Mouse (Mus musculus): Measurements from ENCODE around the gene Sap30bp.

Sap30bp gene

DNA sequence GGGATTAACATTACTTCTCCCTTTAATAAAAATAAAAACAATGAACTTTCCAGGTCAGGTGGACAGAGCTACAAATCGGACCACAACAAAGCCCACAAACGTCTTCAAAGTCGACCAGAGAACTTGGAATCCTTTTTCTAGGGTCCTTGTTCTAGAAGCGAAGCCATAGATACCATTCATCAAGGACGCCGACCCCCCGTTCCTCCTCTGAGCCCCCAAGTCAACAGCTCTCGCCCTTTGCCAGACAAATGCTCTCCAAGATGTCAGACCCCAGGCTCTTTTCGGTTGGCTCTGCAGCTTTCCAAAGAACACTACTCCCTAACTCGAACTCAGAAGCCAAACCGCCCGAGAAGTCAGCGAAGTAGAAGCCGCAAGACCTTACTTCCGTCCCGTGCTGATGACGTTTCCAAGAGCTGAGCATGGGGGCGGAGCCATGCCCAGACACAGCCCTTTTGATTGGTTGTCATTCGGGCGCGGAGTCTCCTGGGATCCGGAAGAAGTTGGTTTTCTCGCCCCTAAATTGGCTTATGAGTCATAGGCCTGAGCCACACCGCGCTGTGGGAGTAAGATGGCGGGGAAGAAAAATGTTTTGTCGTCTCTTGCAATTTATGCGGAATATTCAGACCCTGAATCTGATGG, at the start of gene Sap30bp, which contains the start of gene Recql5:
TSS of gene Sap30bp (plus strand) at position 175 of the 639 bp plus-strand sequence.
TSS of gene Recql5 (minus strand) at position 370 of the 639 bp plus-strand sequence.
- peak; percentile 99 for DNase-seq (ENCODE audit: low spot score)

DNA sequence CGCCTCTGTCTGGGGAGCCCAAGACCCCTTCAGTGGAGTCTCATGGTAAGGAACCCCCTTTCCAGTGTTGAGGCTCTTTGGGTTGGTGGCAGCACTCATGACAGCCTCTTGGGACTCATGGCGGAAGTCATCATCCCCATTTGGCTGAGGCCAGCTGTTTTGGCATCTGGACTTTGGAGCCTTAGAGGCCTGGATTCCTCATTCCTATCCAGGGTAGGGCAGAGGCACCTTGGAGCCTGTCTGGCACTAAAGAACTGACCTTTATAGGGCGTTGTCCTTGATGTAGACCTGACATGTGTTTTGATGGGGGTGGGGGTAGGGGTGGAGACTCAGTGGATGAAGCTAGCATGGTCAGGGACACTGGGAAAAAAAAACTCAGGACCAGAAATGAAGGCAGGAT, 48.7 kb upstream of the Sap30bp start:
- no peak for DNase-seq (ENCODE audit: low spot score)

DNA sequence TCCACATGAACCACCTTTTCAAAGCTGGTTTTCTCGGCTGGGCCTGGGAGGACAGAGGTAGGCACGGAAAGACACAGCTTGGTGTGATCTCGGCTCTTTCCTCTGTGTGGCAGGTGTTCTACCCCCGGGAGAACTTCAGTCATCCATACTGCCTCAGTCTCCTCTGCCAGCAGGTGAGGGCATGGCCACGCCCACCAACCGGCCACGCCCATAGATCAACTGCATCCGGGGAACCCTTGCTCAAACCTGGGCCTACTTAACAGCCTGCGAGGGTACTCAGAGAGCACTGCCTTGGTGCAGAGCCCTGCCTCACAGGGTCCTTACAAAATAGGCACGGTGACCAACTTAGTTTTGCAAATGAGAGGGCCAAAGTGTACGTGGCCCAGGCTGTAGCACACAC, 47.8 kb upstream of the Sap30bp start:
- DNase-seq (ENCODE audit: low spot score): no peak

DNA sequence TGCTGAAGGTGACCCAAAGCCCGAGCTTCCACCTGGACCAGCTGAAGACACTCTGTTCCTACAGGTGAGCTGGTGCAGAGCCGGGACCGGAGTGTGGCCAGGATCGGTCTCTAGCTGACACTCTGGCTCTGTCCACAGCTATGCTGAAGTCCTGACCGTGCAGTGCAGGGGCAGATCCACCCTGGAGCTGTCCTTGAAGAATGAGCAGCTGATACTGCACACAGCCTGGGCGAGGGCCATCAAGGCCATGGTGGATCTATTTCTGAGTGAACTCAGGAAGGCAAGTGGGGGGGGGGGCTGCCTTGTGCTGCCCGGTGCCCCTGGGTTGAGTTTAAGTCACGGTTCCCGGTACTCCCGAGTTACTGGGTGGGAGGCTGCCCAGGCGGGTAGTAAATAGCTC, 46.6 kb upstream of the Sap30bp start:
- DNase-seq (ENCODE audit: low spot score): no peak

DNA sequence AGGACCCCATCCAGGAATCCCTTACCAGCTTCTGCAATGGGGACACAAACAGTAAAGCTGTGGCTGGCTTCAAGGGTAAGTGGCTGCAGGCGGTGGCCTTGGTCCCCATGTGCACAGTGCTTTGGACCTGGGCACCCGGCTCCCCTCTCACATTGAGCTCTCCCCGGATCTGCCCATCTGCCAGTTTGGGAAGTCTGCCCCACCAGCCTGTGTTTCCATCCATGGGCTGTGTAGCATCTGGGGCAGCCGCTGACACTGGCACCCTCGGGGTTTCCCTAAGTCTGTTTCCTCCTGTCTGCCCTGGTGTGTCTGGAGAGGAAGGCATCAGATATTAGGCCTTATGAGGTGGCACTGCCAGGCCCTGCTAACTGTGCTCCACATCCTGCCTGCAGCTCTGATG, 45.1 kb upstream of the Sap30bp start:
- DNase-seq (ENCODE audit: low spot score): no peak

DNA sequence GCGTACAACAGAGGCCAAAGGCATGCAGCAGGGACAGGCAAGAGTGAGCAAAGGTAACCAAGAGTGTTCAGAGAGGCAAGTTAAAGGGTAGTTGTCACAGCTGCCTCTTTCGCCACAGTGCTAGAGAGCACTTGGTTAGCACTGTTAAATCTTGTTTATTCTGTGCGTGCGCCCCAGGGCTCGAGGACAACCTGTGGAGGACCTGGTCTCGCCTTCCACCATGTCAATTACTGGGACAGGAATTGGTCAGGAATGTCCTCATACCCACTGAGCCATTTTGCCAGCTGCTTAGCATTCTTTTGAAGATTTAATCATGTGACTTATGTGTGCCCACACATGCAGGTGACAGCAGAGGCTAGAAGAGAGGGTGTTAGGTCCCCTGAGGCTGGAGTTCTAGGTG, 43.9 kb upstream of the Sap30bp start:
- no peak for DNase-seq (ENCODE audit: low spot score)

DNA sequence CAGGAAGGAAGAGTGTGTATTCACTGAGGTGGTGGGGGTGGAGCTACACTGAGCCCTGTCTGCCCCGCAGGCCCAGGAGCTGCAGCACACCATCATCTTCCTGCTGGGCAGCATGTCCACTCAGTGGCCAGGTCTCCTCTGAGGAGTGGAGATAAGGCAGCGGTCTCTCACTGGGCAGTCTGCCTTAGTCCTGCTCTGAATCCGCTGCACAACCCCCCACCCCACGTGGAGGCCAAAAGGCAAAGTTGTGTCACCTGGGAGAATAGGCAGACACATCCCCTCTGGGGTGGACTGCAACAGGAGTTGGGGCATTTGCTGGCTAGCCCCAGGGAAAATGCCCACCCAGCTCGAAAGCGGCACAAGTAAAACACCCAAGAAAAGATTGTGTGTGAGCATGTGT, 40.9 kb upstream of the Sap30bp start:
- no peak for DNase-seq (ENCODE audit: low spot score)

DNA sequence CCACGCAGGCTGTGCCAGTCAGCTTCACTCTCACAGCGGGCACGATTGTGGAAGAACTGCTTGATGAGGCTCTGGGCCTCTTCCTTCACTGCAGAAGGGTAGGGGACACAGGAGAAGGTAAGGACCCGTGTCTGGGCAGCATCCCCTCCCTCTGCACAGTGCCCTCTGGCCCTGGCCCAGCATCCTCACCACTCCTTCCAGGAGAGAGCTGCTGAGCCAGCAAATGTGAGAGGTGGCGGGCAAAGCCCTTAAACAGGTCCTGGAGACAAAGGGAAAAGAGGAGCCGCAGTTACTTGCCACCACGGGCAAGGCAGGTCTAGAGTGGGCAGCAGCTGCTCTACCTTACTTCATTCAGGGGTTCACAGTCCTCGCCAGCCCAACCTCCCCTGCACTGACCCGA, 40.0 kb upstream of the Sap30bp start:
- no peak for DNase-seq (ENCODE audit: low spot score)

DNA sequence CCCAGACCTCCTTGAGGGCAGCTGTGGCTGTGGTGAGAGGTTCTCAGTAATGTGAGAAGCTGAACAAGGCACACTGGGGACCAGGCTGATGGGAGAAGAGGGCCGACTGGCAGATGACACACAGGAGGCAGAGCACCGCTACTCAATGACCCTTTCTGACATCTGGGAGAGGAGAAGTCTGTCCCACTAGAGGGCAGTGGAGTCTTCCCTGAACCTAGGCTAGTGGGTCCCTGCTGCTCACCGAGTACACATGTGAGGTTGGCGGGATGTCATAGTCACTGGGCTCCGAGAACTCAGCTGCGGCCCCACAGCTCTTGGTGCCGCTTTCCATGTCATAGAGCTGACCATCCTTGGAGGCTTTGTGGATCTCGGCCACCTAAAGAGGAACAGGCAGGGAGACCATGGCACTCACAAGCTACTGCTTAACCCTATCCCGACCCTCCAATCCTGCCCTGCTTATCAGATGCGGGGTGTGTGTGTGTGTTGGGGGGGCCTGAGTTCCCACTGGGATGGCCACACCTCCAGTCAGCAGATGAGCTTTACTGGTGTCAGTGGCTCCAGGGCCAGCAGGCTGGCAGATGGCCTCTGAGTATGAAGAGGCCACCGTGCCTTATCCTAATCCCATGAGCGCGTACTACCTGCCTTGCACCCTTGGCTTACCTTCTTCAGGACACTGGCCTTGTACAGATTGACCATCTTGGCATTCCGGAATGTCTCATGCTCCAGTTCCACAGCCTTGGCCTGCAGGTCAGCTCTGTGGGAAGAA, 38.1 kb upstream of the Sap30bp start:
- peak; percentile 36 for DNase-seq (ENCODE audit: low spot score)

DNA sequence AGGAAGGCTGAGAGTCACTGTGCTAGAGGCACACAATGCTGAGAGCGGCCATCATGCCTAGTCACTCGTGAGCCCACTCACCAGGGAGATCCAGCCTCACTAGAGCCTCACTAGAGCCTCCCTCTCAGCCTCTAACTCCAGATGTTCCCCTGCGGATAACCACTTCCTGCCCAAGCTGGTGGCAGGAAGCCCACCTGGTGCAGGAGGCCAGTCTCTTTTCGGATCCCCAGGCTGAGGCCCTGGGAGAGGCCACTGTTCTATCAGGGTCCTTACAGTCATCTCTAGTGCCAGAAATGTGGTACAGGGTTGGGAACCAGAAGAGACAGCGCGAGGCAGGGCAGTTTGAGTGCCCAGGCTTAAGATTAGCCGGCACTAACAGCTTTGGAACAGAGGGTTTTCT, 34.6 kb upstream of the Sap30bp start:
- DNase-seq (ENCODE audit: low spot score): no peak

DNA sequence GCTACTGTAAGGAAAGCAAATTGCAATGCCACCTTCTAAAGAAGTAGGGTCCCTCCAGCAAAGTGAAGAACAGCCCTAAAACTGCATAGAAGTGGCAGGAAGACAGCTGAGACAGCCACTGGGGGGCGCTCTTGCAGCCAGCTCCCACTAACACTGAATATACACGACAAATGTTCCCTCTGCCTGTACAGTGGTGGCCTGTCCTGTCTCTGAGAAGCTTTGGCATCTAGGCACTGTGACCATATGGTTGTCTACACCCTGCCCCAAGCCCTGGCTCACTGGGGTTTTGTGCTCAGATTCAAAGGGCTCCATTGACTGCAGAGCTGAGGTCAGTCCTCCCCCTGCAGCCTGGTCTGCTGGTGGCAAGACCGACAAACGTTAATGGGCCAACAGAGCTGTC, 34.2 kb upstream of the Sap30bp start:
- peak; percentile 72 for DNase-seq (ENCODE audit: low spot score)

DNA sequence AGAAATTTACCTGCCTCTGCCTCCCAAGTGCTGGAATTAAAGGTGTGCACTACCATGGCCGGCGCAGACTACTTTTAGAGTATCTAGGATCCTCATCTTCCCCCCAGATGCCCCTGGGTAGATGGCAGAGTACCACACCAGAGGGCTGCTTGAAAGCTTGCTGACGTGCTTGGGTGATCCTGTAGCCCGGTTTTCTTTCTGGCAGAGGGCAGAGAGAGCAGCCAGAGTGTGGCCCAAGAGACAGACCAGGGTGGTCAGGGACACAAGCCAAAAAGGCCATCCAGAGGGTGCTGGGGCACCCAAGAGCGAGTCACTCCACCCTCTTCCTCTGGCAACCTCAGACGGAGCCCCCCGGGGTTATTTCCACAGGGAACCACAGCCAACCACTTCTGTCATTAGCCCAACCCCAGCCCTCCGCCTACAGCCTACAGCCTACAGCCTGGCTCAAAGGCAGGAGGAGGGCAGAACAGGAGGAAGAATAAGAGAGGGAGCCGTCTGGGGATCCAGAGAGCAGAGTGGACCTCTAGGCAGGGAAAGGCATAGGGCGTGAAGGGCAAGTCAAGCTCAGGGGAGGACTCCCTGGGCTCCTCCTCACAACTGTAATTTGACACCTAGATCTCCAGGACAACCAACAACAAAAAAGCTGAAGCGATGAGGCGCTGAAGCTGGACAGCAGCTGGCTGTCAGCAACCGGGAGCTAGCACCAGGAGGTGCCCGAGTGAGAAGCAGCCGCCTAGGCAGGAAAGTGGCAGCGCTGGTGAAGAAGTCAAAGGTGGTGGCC, 33.4 kb upstream of the Sap30bp start, which contains the start of gene Smim5:
TSS of gene Smim5 (plus strand) at position 481 of the 781 bp plus-strand sequence.
- peak; percentile 94 for DNase-seq (ENCODE audit: low spot score)

DNA sequence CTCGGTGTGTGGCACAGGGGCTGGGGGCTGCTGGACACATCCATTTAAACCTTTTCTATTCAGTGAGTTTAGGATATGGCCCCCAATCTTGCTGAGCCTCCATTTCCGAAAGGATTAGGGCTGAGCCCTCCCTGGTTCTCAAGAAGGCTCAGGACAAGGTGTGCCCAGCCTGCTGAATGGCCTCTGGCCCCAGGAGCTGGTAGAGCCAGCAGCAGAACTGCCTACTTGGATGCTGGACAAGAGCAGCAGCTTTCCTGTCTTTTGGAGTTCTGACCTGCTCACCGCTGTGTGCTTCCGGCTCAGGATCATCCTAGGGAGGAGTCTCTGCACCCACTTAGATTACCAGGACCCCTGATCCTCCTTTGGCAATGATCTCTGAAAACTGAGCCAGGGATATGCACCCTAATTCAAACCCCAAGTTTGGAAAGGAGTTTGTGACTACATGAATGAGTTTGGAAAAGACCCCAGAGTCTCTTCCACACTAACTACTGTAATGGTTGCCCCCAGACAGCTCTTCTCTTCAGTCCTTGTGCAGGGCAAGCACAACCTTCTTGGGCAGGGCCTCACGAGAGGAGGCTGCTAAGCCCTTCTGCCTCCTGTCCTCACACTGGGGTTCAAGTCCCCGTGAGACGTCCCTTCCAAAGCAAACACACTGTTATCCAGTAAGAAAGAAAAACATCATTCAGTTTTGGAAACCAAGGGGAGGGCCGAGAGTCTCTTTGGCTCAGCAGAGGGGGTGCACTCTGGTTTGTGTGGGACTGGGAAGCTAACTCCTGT, 32.3 kb upstream of the Sap30bp start:
- DNase-seq (ENCODE audit: low spot score): peak; percentile 88

DNA sequence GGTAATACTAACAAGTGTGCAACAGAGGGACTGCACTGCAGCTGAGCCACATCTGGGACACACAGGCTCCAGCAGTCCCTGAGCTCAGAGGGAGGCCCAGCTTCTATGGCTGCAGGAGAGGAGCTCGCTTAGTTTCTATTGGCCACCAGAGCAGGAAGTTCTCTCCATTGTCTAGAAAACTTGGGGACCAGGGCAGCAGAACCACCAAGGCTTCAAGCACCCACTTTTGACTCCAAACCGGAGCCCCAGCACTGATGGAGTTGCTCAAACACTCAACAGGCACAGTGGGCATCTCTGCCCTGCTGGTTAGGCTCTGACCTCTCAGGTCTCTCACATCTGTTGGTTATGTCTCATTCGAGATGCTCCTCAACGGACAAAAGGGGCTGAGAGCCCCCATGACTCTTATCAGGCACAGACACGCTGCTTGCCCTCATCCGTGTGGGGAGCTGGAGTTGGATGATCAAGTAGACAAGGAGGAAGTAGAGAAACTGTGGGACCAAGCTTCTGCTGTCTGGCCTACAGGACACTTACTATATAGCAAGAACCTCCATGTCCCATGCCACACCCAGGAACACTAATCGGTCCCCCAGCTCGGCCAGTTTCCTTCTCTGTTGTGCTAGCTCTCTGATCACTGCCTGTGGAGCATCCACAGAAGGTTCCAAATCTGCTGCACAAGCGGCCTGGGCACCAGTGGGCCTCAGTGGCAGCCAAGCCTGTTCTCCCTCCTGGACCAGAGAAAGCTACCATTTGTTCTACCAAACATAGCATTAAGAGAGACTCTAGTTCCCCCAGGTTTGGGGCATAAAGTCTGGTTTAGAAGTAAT, 31.5 kb upstream of the Sap30bp start:
- DNase-seq (ENCODE audit: low spot score): no peak

DNA sequence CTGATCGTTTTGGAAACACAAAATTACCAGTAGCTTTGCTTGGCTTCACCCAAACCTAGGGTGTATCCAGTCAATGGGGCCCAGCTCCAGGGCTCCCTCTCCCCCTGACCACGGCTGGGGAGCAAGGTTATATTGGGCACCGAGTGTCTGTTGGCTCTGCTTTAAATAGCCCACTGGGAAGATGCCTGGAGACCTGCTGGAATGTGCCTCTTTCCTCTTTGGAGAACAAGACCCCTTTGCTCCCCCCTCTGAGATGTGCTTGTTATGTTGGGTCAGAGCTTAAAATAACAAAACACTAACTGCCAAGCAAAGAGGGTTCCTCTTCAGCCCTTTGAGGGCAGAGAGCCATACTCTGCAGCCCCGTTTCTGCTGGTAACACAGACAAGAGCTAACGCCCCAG, 30.9 kb upstream of the Sap30bp start:
- DNase-seq (ENCODE audit: low spot score): peak; percentile 39

DNA sequence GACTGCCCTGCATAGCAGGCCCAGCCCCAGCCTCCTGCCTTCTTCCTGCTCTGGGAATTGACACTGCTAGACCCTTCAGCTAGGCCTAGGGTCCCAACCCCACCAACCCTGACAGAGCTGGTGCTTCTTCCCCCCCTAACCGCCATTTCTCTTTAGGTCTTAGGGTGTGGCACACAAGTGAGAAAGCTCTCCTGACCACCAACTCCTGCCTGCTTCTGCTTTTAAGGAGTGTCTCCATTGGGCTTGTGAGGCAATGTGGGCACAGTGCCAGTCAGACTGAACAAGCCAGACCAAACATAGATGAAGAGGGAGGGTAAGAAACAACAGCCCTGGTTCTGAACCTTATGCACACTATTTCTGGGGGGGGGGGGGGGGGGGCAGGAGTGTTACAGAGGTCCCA, 30.3 kb upstream of the Sap30bp start:
- DNase-seq (ENCODE audit: low spot score): peak; percentile 98

DNA sequence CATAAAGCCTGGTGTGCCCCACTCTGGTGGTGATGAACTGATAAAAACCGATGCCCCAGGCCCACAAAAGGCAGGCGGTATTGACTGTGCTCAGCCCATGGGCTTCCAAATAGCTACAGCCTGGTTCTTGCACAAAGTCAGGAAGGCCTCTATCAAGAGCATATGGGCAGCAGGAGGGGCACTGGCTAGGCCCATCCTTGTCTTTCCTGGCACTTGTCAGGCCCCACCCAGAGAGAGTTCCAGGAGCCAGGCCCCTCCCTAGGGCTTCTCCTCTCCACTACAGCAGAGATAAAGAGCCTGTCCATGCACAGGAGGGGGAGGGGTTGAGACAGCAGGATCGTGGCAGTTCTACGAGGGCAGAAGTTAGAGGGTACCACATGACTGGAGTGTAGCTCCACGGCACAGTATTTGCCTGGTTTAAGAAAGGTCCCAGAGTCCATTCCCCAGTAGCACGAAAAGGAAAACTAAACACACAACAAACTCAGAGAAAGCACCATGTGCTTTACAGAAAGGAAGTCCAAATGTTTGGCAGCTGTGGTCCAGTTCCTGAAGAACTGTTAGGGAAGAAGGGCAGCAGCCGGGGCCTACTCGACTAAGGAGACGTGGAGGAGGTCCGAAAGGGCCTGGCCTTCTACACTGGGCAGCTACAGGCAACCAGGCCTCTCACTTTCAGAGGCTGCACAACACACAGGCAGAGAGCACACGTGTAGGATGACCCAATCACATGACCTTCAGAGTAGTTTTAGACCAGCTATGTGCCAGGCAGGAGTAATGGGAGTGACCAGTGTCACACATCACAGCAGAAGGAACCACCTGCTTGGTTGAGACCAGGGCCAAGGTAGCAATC, 29.5 kb upstream of the Sap30bp start:
- DNase-seq (ENCODE audit: low spot score): peak; percentile 90

DNA sequence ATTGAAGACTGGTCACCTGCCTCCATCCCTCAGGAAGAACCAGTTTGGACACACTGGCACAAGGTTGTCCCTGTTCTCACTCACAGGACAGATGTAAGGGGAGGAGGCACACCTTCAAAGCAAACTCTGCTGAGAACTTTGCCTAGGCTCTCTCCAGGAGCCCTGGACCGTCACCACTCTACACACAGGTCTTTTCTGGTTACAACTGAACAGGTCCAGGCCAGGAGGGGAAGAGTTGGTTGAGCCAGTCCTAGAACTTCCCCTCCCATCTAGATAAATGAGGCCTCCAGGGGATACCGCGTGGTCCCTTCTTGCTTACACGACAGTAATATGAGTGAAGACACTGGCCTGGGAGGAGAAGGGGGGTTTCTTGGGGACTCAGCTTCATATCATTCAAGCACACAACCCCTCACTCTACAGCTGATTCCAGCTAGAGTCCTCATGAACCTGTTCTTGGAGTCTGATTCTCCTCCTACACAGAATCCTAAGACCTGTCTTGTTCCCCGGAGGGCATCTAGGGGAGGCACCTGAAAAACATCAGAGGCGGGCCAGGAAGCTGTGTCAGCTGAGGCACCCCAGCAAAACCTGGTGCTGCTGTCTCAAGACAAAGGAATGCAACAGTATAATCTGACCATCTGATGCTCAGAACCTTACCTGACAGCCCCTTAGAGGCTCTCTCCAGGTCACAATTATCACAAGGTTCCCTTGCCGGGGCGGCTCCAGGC, 28.7 kb upstream of the Sap30bp start:
- DNase-seq (ENCODE audit: low spot score): no peak

DNA sequence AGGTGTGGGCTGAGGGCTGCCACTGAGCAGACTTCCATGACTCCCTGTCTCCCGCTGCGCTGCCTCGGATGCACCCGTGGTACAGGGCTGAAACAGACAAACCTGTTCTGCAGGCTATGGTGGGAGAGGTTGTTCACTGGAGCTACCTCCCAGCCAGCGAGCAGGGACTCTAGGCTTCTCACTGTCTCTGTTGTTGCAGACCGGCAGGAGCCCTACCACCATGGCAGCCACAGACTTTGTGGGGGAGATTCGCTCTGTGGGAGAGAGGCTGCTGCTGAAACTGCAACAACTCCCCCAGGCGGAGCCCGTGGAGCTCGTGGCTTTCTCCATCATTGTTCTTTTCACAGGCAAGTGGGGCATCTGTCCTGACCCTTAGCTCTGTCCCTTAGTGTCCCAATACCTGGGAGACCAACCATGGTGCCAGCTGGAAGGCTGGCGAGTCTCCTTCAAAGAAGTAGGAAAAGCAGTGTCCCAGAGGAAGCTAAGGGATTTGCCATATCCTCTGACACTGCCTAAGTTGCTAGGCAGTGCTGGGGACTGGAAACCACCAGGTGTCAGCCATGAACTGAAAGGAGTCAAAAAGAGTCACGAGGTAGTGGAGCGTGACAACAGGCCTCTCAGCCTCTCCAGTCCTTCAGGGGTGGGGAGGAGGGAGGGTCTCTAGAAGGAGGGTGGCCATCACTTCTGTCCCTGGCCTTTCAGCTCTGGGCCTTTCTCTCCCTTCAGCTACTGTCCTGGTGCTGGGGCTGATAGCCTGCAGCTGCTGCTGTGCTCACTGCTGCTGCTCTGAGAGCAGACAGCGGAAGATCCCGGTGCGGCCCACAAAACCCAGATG, 27.9 kb upstream of the Sap30bp start:
- no peak for DNase-seq (ENCODE audit: low spot score)
